Mouse (Mus musculus) MEL (cell line): ENCODE data around the gene Olfr10. TPM values are rescaled to one million over a fixed set of nuclear protein-coding genes. Genes with fewer than 3 reads are reported as not detected.

Experiments
- DNase-seq: peaks from one replicate; pipeline ENCODE4 v3.0.0; 2011; ENCODE audit warnings: low read depth, low spot score
- H3K27ac ChIP-seq: 2 replicates; pipeline ENCODE4 v1.5.1; 2012; ENCODE audit warnings: low read depth, mild to moderate bottlenecking, control low read depth, low read length, moderate library complexity; ENCODE audit not compliant: control insufficient read depth
- H3K27me3 ChIP-seq, 2 experiments: fragments of 150-350 bp in 1 of 2; sonication (generic) in 1 of 2; 2 replicates each; pipeline ENCODE4 v1.6.1; 2012; ENCODE audit warnings: low read length in 2 of 2, mild to moderate bottlenecking in 2 of 2, improper control_type of control experiment in 1 of 2, moderate library complexity in 1 of 2; ENCODE audit not compliant: insufficient read depth in 2 of 2, control insufficient read depth in 1 of 2
- H3K36me3 ChIP-seq, 2 experiments: 2 replicates each; pipeline ENCODE4 v1.6.1; 2012 to 2014; ENCODE audit warnings: low read length in 2 of 2, improper control_type of control experiment in 1 of 2, inconsistent platforms in 1 of 2, mild to moderate bottlenecking in 1 of 2; ENCODE audit not compliant: insufficient read depth in 2 of 2, control insufficient read depth in 1 of 2
- H3K4me1 ChIP-seq, 2 experiments: fragments of 150-350 bp in 1 of 2; sonication (generic) in 1 of 2; 2 replicates each; pipeline ENCODE4 v1.6.1; 2012; ENCODE audit warnings: low read length in 2 of 2, improper control_type of control experiment in 1 of 2, mild to moderate bottlenecking in 1 of 2; ENCODE audit not compliant: insufficient read depth in 2 of 2, control insufficient read depth in 1 of 2
- H3K4me3 ChIP-seq, 2 experiments: fragments of 150-350 bp in 1 of 2; sonication (generic) in 1 of 2; 2 replicates each; pipeline ENCODE4 v1.5.1; 2012; ENCODE audit warnings: low read depth in 2 of 2, low read length in 2 of 2, mild to moderate bottlenecking in 2 of 2, moderate library complexity in 2 of 2, control low read depth in 1 of 2, improper control_type of control experiment in 1 of 2; ENCODE audit not compliant: control insufficient read depth in 1 of 2, insufficient read depth in 1 of 2
- H3K79me2 ChIP-seq: 2 replicates; pipeline ENCODE4 v1.6.1; 2012; ENCODE audit warnings: mild to moderate bottlenecking, low read length, moderate library complexity; ENCODE audit not compliant: control insufficient read depth, poor library complexity, insufficient read depth
- H3K9ac ChIP-seq: 2 replicates; pipeline ENCODE4 v1.6.1; 2012; ENCODE audit warnings: low read depth, mild to moderate bottlenecking, control low read depth, low read length, moderate library complexity; ENCODE audit not compliant: control insufficient read depth, poor library complexity, severe bottlenecking
- H3K9me3 ChIP-seq: fragments of 150-350 bp; sonication (generic); replicated peaks from 2 replicates; pipeline ENCODE4 v1.6.1; 2012; ENCODE audit warnings: mild to moderate bottlenecking, low read length, improper control_type of control experiment, moderate library complexity; ENCODE audit not compliant: insufficient read depth
- BHLHE40 ChIP-seq: IDR thresholded peaks from 2 replicates; pipeline ENCODE4 v1.6.1; 2012; ENCODE audit warnings: low read depth, mild to moderate bottlenecking, inconsistent platforms, low read length, improper control_type of control experiment, borderline replicate concordance
- CHD2 ChIP-seq: IDR thresholded peaks from 2 replicates; pipeline ENCODE4 v1.6.1; 2011; ENCODE audit warnings: low read length, improper control_type of control experiment
- CTCF ChIP-seq, 3 experiments: IDR thresholded peaks in 2 of 3; conservative IDR thresholded peaks in 1 of 3; 2 replicates each; pipeline ENCODE4 v1.5.1; 2011 to 2012; ENCODE audit warnings: low read length in 3 of 3, low read depth in 2 of 3, mild to moderate bottlenecking in 2 of 3, improper control_type of control experiment in 1 of 3, inconsistent platforms in 1 of 3, mixed read lengths in 1 of 3, moderate library complexity in 1 of 3; ENCODE audit not compliant: control insufficient read depth in 1 of 3, insufficient read depth in 1 of 3, poor library complexity in 1 of 3, severe bottlenecking in 1 of 3
- E2F4 ChIP-seq: IDR thresholded peaks from 2 replicates; pipeline ENCODE4 v1.6.1; 2011; ENCODE audit warnings: low read depth, low read length, improper control_type of control experiment, borderline replicate concordance
- ELF1 ChIP-seq: IDR thresholded peaks from 2 replicates; pipeline ENCODE4 v1.6.1; 2014; ENCODE audit warnings: low read depth, mild to moderate bottlenecking, inconsistent platforms, low read length, improper control_type of control experiment, moderate library complexity
- EP300 ChIP-seq, 2 experiments: IDR thresholded peaks; 2 replicates each; pipeline ENCODE4 v1.6.1; 2011; ENCODE audit warnings: improper control_type of control experiment in 2 of 2, low read length in 2 of 2, low read depth in 1 of 2, mild to moderate bottlenecking in 1 of 2
- ETS1 ChIP-seq: IDR thresholded peaks from 2 replicates; pipeline ENCODE4 v1.6.1; 2012; ENCODE audit warnings: low read depth, mild to moderate bottlenecking, inconsistent platforms, low read length, improper control_type of control experiment, moderate library complexity
- GABPA ChIP-seq: IDR thresholded peaks from 2 replicates; pipeline ENCODE4 v1.6.1; 2012; ENCODE audit warnings: low read depth, mild to moderate bottlenecking, inconsistent platforms, low read length, improper control_type of control experiment, moderate library complexity
- GATA1 ChIP-seq: IDR thresholded peaks from 2 replicates; pipeline ENCODE4 v1.6.1; 2011; ENCODE audit warnings: low read depth, low read length, improper control_type of control experiment
- HCFC1 ChIP-seq: IDR thresholded peaks from 2 replicates; pipeline ENCODE4 v1.6.1; 2012; ENCODE audit warnings: low read depth, mild to moderate bottlenecking, inconsistent platforms, low read length, improper control_type of control experiment, moderate library complexity
- KAT2A ChIP-seq: conservative IDR thresholded peaks from 2 replicates; pipeline ENCODE4 v1.6.1; 2012; ENCODE audit warnings: low read depth, low read length, improper control_type of control experiment, inconsistent platforms
- MAFK ChIP-seq: IDR thresholded peaks from 2 replicates; pipeline ENCODE4 v1.6.1; 2011; ENCODE audit warnings: low read depth, mild to moderate bottlenecking, low read length, improper control_type of control experiment, borderline replicate concordance
- MAX ChIP-seq: IDR thresholded peaks from 2 replicates; pipeline ENCODE4 v1.6.1; 2011; ENCODE audit warnings: low read length, improper control_type of control experiment
- MAZ ChIP-seq: IDR thresholded peaks from 2 replicates; pipeline ENCODE4 v1.6.1; 2012; ENCODE audit warnings: low read depth, mild to moderate bottlenecking, inconsistent platforms, low read length, improper control_type of control experiment
- MEF2A ChIP-seq: IDR thresholded peaks from 2 replicates; pipeline ENCODE4 v1.6.1; 2014; ENCODE audit warnings: low read depth, mild to moderate bottlenecking, inconsistent platforms, low read length, improper control_type of control experiment; ENCODE audit not compliant: poor library complexity, insufficient replicate concordance, severe bottlenecking; ENCODE audit errors: extremely low read depth
- MYB ChIP-seq: IDR thresholded peaks from 2 replicates; pipeline ENCODE4 v1.6.1; 2011; ENCODE audit warnings: mild to moderate bottlenecking, low read depth, low read length, improper control_type of control experiment
- MYC ChIP-seq: IDR thresholded peaks from 2 replicates; pipeline ENCODE4 v1.6.1; 2011; ENCODE audit warnings: low read depth, mild to moderate bottlenecking, low read length, improper control_type of control experiment, moderate library complexity
- NRF1 ChIP-seq: IDR thresholded peaks from 2 replicates; pipeline ENCODE4 v1.6.1; 2014; ENCODE audit warnings: low read depth, mild to moderate bottlenecking, inconsistent platforms, low read length, improper control_type of control experiment, moderate library complexity; ENCODE audit not compliant: poor library complexity, insufficient read depth, severe bottlenecking
- POLR2A ChIP-seq, 2 experiments: IDR thresholded peaks; 2 replicates each; pipeline ENCODE4 v1.6.1; 2011 to 2012; ENCODE audit warnings: low read length in 2 of 2, mild to moderate bottlenecking in 2 of 2, control low read depth in 1 of 2, improper control_type of control experiment in 1 of 2, low read depth in 1 of 2, moderate library complexity in 1 of 2; ENCODE audit not compliant: control insufficient read depth in 1 of 2, insufficient read depth in 1 of 2, poor library complexity in 1 of 2
- SMC3 ChIP-seq: IDR thresholded peaks from 2 replicates; pipeline ENCODE4 v1.6.1; 2011; ENCODE audit warnings: low read depth, low read length, improper control_type of control experiment
- TAL1 ChIP-seq: IDR thresholded peaks from 2 replicates; pipeline ENCODE4 v1.6.1; 2012; ENCODE audit warnings: mild to moderate bottlenecking, inconsistent platforms, low read length, moderate library complexity, mixed read lengths
- TBP ChIP-seq: IDR thresholded peaks from 2 replicates; pipeline ENCODE4 v1.8.0; 2011; ENCODE audit warnings: low read depth, low read length, improper control_type of control experiment
- TCF12 ChIP-seq: IDR thresholded peaks from 2 replicates; pipeline ENCODE4 v1.6.1; 2014; ENCODE audit warnings: low read depth, mild to moderate bottlenecking, inconsistent platforms, low read length, improper control_type of control experiment, moderate library complexity
- UBTF ChIP-seq: IDR thresholded peaks from 2 replicates; pipeline ENCODE4 v1.6.1; 2012; ENCODE audit warnings: low read depth, mild to moderate bottlenecking, inconsistent platforms, low read length, improper control_type of control experiment, moderate library complexity, borderline replicate concordance; ENCODE audit not compliant: insufficient read depth
- USF1 ChIP-seq: IDR thresholded peaks from 2 replicates; pipeline ENCODE4 v1.6.1; 2014; ENCODE audit warnings: low read depth, mild to moderate bottlenecking, inconsistent platforms, low read length, improper control_type of control experiment, moderate library complexity
- ZMIZ1 ChIP-seq: IDR thresholded peaks from 2 replicates; pipeline ENCODE4 v1.6.1; 2012; ENCODE audit warnings: low read depth, mild to moderate bottlenecking, inconsistent platforms, low read length, improper control_type of control experiment, moderate library complexity
- ZNF384 ChIP-seq: IDR thresholded peaks from 2 replicates; pipeline ENCODE4 v1.6.1; 2012; ENCODE audit warnings: low read depth, mild to moderate bottlenecking, inconsistent platforms, low read length, improper control_type of control experiment
- polyA plus RNA-seq, 2 experiments: library from polyadenylated mRNA; stranded (reverse) in 1 of 2; unstranded in 1 of 2; fragments of >175 nt in 1 of 2; fragments of >200 nt in 1 of 2; gene quantifications; 2 replicates each; pipeline versions ENCODE4 v1.2.1 to v1.2.4; 2012; ENCODE audit warnings: low replicate concordance in 2 of 2, low read depth in 1 of 2; ENCODE audit not compliant: insufficient read length in 2 of 2, insufficient read depth in 1 of 2, missing spikeins in 1 of 2
- total RNA-seq: library from RNA; depleted of rRNA; stranded (reverse); fragments of 300-350 nt; gene quantifications from 2 replicates; pipeline ENCODE4 v1.2.3, GENCODE M21; 2012

Olfr10 gene
- total and polyA plus RNA-seq, 3 experiments = not detected

DNA sequence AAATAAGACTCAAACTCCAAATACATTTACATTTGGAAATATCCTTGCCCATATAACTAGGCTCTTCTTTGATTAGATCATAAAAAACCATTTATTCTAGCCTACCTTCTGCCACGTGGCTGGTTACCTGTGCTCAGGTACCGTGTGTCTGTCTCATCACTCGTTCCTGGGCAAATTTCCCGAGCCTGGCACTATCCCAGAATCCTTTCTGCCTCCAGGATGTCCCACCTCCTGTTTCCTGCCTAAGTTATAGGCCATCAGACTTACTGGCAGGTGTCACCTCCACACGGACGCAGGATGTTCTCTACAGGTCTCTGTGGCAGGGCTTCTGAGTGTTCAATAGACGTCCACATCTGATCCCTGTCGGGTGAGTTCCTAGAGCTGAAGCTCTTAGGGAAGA, 39.4 kb upstream of the Olfr10 start:
- Histone ChIP-seq H3K36me3 (peaks cover 0 to 2% of the 10 kb centered on the region in 2 experiments; a peak in 1 of 4 replicates), H3K4me3 (no peak overlapping the region), H3K79me2 (no peaks in the 10 kb centered on the region), H3K9me3 (no peaks in the 10 kb centered on the region), H3K9ac (no peak overlapping the region), H3K27ac (no peak overlapping the region), H3K27me3 (no peaks in the 10 kb centered on the region), H3K4me1 (no peaks in the 10 kb centered on the region)
- TF ChIP-seq TCF12 = no peak
- no peak for TF ChIP-seq EP300 (IDR thresholded peaks at IDR 0.05; ENCODE audit: low read depth in 1 of 2, low read length in 2 of 2)
- no peak for TF ChIP-seq KAT2A
- TF ChIP-seq BHLHE40 = no peak
- TF ChIP-seq ELF1 = no peak
- TF ChIP-seq SMC3 = no peak
- no peak for TF ChIP-seq CHD2
- TF ChIP-seq MYC = no peak
- TF ChIP-seq MAX = no peak
- no peak for DNase-seq

DNA sequence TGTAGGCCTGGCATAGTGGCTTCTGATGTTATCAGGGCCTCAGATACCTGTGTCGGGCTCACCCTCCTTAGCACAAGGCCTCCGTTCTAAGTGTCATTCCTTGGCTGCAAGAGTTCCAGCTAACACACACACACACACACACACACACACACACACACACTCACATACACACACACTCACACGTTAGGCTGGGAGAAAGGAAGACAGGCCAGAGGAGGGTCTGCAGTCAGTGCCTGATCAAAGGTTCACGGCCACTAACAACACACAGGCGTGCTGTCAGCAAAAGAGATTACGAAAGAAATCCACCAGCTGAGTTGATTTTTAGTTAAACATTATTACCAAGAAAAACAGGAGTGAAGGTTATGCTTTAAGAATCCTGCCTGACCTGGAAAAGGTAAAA, 37.9 kb upstream of the Olfr10 start:
- DNase-seq = no peak
- Histone ChIP-seq H3K27ac (no peak overlapping the region), H3K27me3 (no peaks in the 10 kb centered on the region)

DNA sequence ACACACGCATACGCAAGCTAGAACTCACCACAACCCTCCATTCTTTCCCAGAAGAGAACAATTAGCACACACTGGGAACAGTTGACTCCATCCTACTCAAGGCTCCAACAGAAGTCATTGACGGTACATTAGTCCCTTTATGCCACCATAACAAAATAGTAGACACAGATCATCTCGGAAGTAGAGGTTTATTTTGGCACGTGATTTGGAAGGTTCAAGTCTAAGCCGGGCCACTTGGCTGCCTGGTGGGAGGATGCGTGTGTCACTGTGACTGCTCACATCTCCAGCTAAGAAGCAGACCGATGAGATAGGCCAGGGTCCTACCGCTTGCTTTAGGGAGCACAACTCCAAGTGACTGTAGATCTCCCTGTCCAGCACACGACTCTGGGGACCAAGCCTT, 37.2 kb upstream of the Olfr10 start:
- Histone ChIP-seq H3K36me3 (no peaks in the 10 kb centered on the region), H3K4me3 (no peak overlapping the region), H3K79me2 (no peaks in the 10 kb centered on the region), H3K27me3 (no peaks in the 10 kb centered on the region), H3K9ac (no peak overlapping the region), H3K9me3 (no peaks in the 10 kb centered on the region), H3K4me1 (no peaks in the 10 kb centered on the region), H3K27ac (no peak overlapping the region)
- DNase-seq = no peak
- TF ChIP-seq MYB (no peak), ZMIZ1 (no peak), UBTF (no peak), ZNF384 (no peak), TAL1 (no peak), BHLHE40 (no peak), GATA1 (no peak), EP300 (IDR thresholded peaks at IDR 0.05; ENCODE audit: low read depth in 1 of 2, low read length in 2 of 2) (no peak), TBP (no peak), NRF1 (no peak), MAZ (no peak), MYC (no peak), ETS1 (no peak), USF1 (no peak), ELF1 (no peak), SMC3 (no peak), HCFC1 (no peak), E2F4 (no peak)

More for the DNA sequence above, 37.9 kb upstream of the Olfr10 start:
- TF ChIP-seq MEF2A = no peak
- TF ChIP-seq UBTF = no peak
- TF ChIP-seq GATA1 = no peak
- no peak for TF ChIP-seq EP300 (IDR thresholded peaks at IDR 0.05; ENCODE audit: low read depth in 1 of 2, low read length in 2 of 2)
- TF ChIP-seq MAFK = no peak
- no peak for TF ChIP-seq ETS1
- no peak for TF ChIP-seq CTCF (IDR thresholded peaks at IDR 0.05 in 2 of 3, conservative IDR thresholded peaks at IDR 0.05 in 1 of 3; ENCODE audit: control insufficient read depth in 1 of 3, insufficient read depth in 1 of 3, low read depth in 2 of 3, low read length in 3 of 3, poor library complexity in 1 of 3, severe bottlenecking in 1 of 3)
- TF ChIP-seq GABPA = no peak
- no peak for TF ChIP-seq POLR2A (IDR thresholded peaks at IDR 0.05; ENCODE audit: control insufficient read depth in 1 of 2, insufficient read depth in 1 of 2, low read depth in 1 of 2, low read length in 2 of 2, poor library complexity in 1 of 2)
- no peaks in the 10 kb centered on the region for H3K79me2 ChIP-seq
- no peaks in the 10 kb centered on the region for H3K36me3 ChIP-seq
- H3K9ac ChIP-seq = no peak overlapping the region
- no peak overlapping the region for H3K4me3 ChIP-seq
- no peaks in the 10 kb centered on the region for H3K4me1 ChIP-seq
- no peaks in the 10 kb centered on the region for H3K9me3 ChIP-seq
